Mouse (Mus musculus) liver, embryonic 11.5 days (tissue): ENCODE data around the gene Lhx9. TPM values are rescaled to one million over a fixed set of nuclear protein-coding genes. Genes with fewer than 3 reads are reported as not detected.

Source experiments
- polyA plus RNA-seq: library from polyadenylated mRNA; unstranded; fragments of >200 nt; fragmentation: Nextera tagmentation; extraction: Ambion mirVana; gene quantifications from 2 replicates; pipeline ENCODE4 v1.2.1, GENCODE M21; 2014

Lhx9 gene
- polyA plus RNA-seq, 1 experiment from 2014 or later: 3.8 TPM

Other genes with a start within 250 kb of the Lhx9 start
- 29.4 and 33.4 TPM in 2 replicates for gene Nek7, start 228.4 kb downstream of the Lhx9 start, polyA plus RNA-seq
- gene 2310009B15Rik, start 8.3 kb upstream of the Lhx9 start, polyA plus RNA-seq: 27.8 and 31.4 TPM in 2 replicates
- gene Dennd1b, start 114.9 kb upstream of the Lhx9 start, polyA plus RNA-seq: 5.4 and 8.0 TPM in 2 replicates